Mouse (Mus musculus) c-Kit-positive CD71-negative TER-119-negative erythroid progenitor cells, embryonic 14.5 days (primary cell): ENCODE results near the gene Ppp2r3a.

Experiments
- DNase-seq: peaks from one replicate; pipeline ENCODE4 v3.0.0-alpha.2; 2013; ENCODE audit warnings: low read depth

The Ppp2r3a gene

DNA sequence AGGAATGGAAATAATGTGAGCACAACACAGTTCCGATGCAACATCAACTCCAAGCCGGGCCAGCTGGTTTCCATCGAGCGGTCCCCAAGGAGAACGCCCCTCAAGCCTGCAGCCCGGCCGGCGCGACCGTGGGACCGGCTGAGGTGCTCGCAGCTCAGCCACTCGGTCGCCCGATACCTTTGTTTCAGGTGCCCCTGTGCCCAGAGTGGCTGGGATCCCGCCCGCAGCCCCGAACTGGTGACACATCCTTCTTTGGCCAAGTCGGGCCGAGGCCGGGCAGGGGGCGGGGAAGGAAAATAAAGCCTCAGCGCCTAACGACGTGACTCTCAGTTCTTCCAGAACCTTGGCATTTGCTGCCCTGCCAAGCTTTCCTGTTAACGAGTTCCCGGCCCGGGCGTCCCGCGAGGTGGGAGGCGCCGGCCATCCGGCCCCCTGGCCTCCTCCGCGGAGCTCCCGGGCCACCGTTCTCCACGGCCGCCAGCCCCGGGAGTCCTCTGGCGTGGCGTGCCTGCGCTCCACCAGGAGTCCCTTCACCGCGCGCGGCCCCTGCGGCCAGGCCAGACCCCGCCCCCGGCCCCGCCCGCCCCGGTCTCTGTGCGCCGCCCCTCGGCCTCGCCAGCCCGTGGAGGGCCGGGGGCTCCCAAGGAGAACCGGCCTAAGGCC lies 483 bp downstream of the Ppp2r3a start:
- DNase-seq: peak; percentile 30

DNA sequence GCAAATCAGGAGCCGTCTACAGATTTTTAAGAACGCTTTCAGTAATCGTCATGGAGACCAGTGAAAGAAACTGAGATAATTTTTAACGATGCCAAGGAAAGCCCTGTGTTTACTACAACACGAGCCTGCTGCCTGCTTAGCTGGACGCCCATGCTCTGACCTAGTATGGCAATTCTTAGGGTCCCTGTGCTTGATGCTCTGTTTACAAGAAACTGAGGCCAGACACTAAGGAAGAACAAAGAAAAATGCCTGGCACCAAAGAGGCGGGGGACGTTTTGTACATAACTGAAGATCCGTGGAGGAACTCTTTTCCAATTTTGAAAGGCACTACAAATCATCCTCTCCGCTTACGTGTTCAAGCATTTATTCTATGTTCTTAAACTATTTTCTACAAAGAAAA lies 1.1 kb downstream of the Ppp2r3a start:
- no peak for DNase-seq

DNA sequence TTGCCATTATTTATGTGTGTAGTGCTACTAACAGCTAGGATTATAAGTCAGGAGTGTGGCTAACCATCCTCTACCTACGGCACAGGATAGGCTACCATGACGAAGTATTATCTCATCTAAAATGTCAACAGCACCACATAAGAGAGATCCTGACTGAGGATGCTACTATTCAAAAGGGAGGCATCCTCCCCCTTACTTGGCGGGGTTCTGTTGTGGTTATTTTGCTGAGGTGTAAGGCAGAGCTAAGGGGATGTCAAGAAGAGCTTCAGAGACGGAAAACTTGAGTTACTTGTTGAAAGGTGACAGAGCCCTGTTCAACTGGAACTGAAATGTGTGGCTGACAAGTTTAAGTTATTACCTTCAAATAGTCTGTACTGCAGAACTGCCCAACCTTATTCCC lies 2.0 kb downstream of the Ppp2r3a start:
- no peak for DNase-seq

DNA sequence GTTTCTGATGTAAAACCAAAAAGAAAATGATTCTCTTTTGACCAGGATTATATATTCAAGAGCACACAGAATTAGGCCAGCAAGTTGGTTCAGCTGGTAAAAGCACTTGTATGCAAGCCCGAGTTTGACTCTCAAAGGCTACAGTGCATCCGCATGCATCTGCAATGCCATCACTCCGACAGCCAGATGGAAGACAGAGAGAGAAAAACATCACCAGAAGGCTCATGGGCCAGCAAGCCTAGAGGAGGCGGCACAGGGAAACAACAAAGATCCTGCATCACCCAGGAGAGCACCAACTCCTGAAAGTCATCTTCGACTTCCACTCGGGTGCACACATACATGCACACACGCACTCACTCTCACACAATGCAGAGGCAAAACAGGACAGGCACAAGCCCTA lies 4.1 kb downstream of the Ppp2r3a start:
- no peak for DNase-seq

DNA sequence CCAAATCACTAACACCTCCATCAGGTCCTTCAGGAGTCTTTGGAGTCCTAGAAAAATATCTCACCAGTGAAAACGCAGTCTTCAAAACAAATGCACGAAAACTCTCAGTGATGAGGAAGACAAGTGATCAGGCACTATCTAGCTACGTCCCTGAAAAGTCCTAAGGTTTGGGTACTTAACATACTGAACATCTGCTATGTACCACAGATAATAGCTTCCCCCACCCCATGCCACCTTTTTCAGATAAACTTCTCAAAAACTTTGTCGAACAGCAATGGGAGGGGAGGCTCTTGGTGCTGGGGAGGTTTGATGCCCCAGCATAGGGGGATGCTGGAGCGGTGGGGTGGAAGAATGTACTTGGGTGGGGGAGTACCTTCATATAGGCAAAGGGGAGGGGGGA lies 6.1 kb downstream of the Ppp2r3a start:
- no peak for DNase-seq

DNA sequence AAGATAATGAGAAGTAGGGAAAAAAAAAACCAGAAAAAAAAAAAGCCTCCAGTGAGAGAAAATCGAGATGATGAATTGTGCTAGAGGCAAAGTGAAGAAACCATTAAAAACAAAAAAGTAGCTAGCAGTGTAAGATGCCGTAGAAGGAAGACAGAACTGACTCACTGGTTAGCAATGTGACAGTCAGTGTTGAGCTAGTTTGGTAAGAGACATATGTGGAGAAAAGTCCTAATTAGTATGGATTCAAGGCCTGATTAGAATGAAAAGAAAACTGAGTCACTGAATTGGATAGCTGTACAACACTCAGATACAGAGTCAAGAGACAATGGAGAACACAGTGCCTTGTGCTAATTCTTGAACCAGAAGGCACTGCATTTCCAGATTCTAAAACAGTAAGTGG lies 7.9 kb downstream of the Ppp2r3a start:
- DNase-seq: no peak

DNA sequence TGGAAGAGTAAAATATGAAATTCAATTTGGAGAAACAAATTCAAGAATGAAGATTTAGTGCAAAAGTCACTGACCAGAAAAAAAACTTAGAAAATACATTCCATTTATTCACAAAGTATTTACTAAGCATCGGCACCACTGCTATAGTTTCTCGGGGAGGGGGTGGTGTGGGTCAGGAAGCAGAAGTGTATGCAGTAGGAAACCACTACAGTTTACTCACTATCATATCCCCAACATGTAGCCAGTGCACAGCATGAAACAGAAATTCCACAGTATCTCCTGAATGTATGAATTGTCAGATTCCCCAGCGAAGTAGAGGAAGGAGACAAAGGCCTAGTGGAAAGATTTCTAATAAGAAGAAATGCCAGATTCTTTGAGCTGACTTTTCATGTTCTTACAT lies 11.4 kb downstream of the Ppp2r3a start:
- DNase-seq: no peak

DNA sequence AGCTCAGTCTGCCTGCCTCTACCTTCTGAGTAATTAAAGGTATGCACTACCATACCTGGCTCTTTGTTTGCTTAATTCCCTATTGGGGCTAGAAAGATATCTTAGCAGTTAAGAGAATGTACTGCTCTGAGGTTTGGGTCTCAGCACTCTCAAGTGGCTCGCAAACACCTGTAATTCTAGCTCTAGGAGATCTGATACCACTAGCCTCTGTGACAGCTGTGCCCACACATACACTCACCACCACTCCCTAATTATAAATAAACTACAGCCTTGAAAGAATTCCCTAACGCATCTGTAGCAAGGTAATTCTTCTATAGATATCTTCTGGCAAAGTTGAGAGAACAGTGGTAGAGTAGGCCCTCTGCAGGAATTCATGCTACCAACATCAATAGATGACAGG lies 15.8 kb downstream of the Ppp2r3a start:
- no peak for DNase-seq

DNA sequence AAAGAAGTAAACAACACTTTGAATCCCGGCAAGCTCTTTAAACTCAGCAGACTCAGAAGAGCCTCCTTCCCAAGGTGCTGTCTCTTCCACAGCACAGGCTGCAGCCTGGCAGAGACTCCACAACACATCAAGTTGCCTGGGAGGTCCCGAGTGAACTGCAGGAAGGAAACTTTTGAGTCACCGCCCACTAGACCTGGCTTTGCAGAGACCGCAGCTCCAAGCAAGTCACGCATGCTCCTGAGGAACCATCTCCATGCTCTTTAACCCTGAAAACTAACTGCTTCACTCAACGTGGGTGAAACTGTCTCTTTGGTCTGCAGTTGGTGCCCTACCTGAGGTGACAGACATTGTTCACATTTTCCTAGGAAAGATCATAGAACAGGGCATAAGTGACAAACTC lies 19.6 kb downstream of the Ppp2r3a start:
- DNase-seq: no peak

DNA sequence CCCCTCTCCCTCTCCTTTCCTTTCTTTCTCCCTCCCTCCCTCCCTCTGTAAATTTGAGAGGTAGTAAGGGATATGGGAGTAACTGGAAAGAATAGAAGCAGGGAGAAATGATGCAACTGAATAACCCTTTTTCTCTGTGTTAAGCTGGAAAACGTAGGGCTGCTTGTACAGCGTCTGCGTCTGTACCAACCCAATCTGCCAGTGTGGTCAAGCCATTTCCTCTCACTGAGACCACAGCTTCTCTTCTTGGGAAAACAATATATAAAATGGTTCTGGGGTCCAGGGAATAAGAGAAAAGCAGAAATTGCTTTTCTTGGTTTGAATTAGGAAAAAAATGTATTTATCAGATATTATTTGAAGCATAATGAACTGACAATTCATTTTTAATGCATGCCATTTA lies 21.6 kb downstream of the Ppp2r3a start:
- no peak for DNase-seq

DNA sequence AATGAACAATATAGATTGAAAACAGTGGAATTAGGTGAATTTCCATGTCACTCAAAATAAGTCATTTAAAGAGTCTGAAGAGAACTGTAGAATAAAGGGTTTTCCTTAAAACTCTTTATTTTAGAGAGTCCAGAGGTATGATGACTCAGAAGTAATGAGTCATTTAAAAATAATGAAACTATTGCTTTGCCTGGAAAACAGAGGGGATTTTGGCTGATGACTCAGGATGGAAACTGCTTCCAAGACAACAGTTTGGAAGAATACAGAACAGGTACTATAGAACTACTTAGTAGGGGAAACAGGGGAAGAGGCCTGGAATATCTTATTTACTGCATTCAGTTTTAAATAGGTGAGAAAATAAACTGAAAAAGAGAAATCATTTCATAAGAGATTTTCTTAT lies 22.7 kb downstream of the Ppp2r3a start:
- DNase-seq: no peak

DNA sequence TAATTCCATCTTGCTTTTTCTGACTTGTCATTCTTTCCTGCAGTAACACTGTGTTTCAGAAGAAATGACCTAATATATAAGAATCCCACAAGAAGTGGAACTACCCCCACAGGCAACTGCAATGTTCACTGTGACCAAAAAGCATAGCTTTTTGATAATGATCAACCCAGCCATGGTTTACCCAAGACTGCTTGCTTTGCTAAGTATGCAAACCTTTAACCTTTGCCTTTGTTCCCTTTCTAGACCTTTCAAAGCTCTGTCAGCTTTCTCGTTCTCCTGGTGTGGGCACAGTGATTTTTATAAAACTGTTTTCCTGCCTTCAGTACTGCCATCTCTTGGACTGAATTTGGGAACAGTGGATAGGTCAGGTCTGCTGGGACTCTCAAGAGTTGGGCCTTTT lies 43.6 kb downstream of the Ppp2r3a start:
- DNase-seq: no peak

DNA sequence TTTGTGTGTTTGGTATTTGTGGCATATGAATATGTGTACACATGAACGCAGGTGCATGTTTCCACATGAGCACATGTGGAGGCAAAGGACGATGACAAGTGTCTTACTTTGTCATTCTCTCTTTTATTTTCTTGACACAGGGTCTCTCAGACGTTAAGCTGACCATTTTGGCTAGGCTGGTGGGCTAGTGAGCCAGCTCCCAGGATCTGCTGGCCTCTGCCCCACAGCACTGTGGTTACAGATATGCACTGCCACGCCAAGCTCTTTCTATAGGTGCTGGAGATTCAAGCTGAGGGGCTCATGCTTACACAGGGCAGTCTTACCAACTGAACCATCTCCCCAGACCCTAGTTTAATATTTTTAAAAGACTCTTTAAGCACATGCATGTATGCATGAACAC lies 45.1 kb downstream of the Ppp2r3a start:
- DNase-seq: no peak

DNA sequence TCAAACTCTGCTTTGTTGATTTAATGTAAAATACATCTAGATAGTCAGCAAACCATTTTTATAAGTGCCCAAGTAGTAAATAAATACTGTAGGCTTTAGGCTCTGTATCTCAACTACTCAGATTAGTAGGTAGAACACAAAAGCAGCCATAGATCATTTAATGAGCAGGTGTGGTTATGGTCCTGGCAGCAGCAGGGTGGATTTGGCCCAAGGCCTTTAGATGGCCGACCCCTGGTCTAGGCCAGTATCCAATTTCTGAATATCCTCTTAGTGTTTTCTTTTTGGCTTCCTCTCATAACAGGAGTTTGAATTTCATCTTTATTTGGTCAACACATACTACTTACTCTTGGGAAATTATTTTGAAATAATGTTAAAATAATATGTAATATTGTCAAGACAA lies 46.4 kb downstream of the Ppp2r3a start:
- DNase-seq: no peak

DNA sequence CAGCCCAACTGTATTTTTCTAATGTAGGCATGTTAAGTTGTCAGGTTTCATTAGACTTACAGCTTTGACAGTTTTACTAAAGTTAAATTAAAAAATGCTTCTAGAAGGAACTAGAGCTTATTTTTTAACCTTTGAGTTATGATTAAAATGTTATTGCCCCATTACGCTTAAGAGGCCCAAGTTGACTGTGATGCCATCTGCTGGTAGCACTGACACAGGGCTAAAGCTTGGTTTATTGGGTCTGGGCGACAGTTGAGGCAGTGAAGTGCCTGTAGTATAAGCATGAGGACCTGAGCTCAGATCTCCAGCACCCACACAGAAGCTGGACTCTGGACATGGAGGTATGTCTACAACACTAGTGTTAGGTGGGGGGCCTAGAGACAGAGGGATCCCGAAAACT lies 47.5 kb downstream of the Ppp2r3a start:
- DNase-seq: no peak

DNA sequence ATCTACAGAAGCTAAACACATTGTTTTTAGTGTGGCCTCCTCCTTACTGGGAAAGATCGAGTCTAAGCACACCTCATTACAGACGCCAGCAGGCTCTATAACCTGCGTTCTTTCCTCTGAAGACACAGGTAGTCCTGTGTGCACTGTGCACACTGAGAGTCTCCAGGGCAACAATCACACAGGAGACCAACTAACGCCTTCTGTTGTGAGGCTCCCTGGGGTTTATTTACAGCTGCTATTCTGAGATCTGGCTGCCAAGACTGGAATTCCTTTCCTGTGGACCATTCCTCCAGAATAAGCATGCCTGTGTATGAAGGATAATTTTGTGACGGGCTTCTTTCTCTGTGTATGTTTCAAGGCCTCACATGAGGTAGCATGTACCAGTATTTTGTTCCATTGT lies 51.0 kb downstream of the Ppp2r3a start:
- no peak for DNase-seq

DNA sequence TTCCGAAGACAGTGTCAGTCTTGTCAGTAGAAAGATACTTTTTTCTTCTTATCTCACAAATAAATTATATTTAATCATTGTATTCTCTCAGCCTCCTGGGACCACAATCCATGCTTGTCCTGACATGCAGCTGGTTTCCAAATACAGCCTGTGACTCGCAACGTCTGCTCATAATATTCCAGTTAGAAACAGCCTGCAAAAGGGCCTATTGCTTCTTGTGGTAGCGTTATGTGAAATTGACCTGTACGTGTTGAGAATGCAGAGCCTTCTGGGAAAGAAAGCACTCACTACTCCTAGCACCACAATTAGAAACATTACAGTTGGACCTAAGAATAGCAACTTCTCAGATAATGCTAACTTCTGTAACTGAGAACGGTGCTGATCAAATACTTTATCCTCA lies 52.8 kb downstream of the Ppp2r3a start:
- DNase-seq: no peak

DNA sequence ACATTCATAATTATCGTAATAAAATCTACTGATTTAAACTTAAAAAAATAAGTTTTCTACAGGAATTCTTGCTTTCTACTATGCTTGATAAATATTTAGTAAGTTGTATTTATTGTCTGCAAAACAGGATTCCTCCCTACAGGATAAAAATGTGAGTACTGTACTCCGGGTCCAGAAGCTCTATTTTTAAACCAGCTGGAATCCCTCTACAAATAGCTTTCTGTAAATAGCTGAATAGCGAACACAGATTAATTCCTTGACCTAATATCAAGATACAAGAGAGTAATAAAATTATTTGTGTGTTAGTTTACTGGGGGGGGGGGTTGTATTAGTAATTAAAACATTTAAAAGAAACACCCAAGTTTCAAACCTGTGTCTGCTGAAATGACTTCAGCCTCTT lies 53.3 kb downstream of the Ppp2r3a start:
- no peak for DNase-seq

DNA sequence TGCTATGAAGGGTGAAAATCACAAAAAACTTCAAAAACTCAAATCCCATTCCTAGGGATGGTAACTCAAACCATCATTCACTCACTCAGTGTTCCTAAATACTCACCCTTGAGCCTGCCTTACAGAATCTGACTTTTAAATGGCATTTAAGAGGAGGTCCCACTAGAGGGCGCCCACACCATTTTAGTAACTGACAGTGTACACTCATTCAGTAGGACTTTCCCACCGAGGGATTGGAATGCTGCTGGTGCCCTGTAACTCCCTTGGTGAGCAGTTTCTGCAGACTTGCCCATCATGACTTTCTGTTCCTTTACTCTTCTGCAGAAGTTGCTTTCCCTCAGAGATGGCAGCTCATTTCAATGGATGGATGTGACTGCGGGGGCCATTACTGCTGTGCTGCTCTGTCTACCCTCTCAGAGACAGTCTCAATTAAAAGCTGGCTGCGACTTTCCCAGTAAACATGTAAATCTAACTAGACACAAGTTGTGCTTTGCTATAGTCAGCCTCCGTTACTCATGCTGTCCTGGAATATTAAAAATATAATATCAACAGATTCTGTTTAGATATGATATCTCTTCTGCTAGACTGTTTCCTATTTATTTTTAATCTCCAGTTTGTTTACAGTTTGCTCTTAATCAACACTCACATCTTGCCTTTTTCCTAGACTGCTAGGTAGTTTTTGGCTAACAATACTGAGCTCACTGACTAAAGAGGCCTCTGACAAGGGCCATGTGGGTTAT lies 69.5 kb downstream of the Ppp2r3a start:
- DNase-seq: peak; percentile 69

DNA sequence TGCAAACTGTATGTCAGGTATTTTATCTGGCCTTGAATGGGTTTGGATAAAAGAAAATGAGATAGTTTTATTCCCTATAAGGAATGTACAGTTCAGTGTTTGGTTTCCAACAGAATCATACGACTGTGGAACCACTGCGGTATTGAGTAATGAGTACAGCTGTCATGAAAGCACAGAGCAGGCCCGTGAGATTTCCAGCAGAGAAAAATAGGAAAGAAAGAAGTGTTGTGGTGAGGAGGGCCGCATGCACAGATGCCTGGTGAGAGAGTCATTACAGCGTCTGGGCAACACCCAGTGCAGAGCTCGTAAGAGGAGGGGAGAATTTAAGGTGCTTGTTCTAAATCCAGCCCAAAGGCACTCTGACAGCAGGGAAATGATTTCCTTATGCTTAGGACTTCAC lies 70.3 kb downstream of the Ppp2r3a start:
- no peak for DNase-seq

DNA sequence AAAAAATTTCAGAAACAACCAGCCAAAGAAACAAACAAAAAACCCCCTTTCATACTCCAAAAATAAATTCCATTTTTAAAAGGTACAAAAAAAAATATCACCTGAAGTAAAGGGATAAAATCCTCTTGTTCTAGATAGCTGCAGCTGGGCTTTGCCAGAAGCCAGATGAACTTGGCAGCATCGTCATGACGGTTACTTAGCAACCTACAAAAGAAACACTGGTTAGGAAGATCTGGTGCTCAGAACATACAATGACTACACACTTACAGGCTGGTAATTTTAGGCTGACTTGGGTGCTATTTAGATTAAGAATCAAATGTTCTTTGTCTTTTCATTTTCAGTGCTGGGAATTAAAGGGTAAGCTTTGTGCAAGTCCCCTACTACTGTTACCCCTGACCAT lies 71.4 kb downstream of the Ppp2r3a start:
- no peak for DNase-seq

DNA sequence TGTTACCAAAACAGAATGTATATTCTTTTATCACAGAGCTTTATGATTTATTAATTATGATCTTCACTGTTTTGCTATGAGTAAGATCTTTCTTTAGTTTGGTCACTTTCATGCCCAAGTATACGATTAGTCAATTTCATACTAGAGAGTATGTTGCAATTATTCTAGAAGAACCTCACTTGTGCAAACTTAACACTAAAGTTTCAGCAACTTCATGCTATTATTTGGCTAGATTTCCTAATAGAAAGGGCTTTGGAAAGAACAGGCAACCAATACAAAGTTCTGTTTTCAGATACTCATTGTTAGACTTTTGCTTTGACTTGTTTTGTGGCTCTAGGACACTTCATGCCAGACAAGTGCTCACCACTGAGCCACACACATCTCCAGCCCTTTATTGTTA lies 91.0 kb downstream of the Ppp2r3a start:
- DNase-seq: no peak

DNA sequence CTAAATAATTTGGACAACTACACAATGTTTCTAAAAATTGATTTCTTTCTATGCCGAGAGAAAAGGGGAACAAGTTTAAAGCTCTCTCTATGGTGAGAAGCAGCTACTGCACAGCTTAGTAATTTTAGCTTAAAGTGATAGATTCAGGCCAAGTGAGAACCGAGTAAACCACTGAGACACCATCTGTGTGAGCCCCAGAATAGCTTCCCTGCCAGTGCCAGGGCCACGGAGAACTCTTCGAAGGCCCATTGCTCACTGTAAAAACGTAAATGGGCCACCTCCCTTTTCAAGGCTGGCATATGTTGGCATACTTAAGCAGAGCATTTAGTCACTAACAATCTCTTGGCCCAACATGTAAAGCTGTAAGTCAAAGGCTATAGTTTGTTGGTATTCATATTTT lies 91.5 kb downstream of the Ppp2r3a start:
- DNase-seq: no peak

DNA sequence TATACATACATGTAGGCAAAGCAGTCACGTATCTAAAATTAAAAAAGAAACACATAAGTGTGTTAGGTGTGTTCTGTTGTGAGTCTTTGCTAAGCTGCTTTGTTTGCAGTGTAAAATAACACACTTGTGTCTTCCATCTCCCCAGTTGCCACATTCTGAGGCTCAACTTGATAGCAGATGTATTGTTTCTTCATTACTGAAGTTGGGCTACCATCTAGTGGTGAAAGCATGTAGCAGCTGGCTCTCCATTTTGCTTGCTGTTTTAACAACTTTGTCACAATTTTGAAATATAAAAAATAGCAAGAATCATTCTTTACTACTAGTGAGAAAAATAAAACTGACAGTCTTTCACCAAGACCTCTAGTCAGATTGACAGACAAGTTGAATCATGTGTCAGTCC lies 92.2 kb downstream of the Ppp2r3a start:
- DNase-seq: peak; percentile 37
